ENCODE assay signal across 21 mouse cellular contexts in the genomic region with DNA sequence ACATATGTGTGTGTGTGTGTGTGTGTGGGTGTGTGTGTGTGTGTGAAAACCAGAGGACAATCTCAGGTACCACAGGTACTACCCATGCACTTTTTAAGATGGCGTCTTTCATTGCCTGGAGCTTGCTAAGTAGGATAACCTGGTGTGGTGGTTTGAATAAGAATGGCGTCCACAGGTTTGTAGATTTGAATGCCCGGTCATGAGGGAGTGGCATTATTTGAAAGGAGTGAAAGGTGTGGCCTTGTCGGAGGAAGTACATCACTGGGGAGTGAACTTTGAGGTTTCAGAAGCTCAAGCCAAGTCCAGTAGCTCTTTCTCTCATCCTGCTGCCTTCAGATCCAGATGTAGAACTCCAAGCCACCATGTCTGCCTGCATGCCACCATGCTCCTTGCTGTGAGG. TPM values are rescaled to one million over a fixed set of nuclear protein-coding genes. Genes with fewer than 3 reads are reported as not detected.
DNase-seq lines count a peak whose midpoint lies in the region; ATAC-seq lines count a peak whose summit lies in the region.
"Had no signal": no experiment of that assay in that cellular context is flagged by ENCODE, and none has a peak within 500 bp of the region (broad histone marks: within the 10 kb centered on the region; RNA-seq: fewer than 3 reads in every experiment).

No protein-coding gene starts in this region.

- H3K9ac ChIP-seq in midbrain, embryonic 15.5 days = no peak overlapping the region
- H3K9ac ChIP-seq: embryonic facial prominence, embryonic 12.5 days; forebrain, embryonic 13.5 days; forebrain, embryonic 15.5 days; forebrain, postnatal 0 days had no signal

- no peak overlapping the region for H3K4me2 ChIP-seq in midbrain, embryonic 15.5 days
- H3K4me2 ChIP-seq: embryonic facial prominence, embryonic 12.5 days; forebrain, embryonic 13.5 days; forebrain, embryonic 15.5 days had no signal

- H3K4me1 ChIP-seq in midbrain, embryonic 15.5 days = no peaks in the 10 kb centered on the region
- H3K4me1 ChIP-seq: embryonic facial prominence, embryonic 10.5 days; embryonic facial prominence, embryonic 12.5 days; forebrain, embryonic 13.5 days; forebrain, embryonic 15.5 days had no signal

- WGBS in midbrain, embryonic 15.5 days = 91% methylated on average over 4 of the region's 4 CpGs

- DNase-seq in heart, adult 11 months = peak; percentile 46
- DNase-seq in heart, adult 9 months (ENCODE audit: low spot score in 2 of 2) = no peak
- DNase-seq in ES-CJ7 (ENCODE audit: low read depth, low spot score) = peak; percentile 70
- peak; percentile 53 for DNase-seq in ZHBTc4 (ENCODE audit: low read depth, low spot score)
- DNase-seq: adrenal gland, adult 2 months; adrenal gland, postnatal 14 days; adrenal gland, postnatal 36 days; B cell, adult 2 months; cerebellum, adult 11-12 months; cerebellum, adult 2 months; cerebellum, adult 9-10 months; cerebellum, postnatal 10 days; cerebellum, postnatal 25 days; forebrain, postnatal 0 days had no signal

- no peaks in the 10 kb centered on the region for H3K36me3 ChIP-seq in midbrain, embryonic 15.5 days (replicated peaks)
- H3K36me3 ChIP-seq: embryonic facial prominence, embryonic 10.5 days; embryonic facial prominence, embryonic 12.5 days; forebrain, embryonic 15.5 days had no signal

- H3K27me3 ChIP-seq in midbrain, embryonic 15.5 days (replicated peaks) = no peaks in the 10 kb centered on the region
- H3K27me3 ChIP-seq: CH12.LX; embryonic facial prominence, embryonic 12.5 days; forebrain, embryonic 13.5 days; forebrain, embryonic 15.5 days had no signal

- H3K4me3 ChIP-seq in midbrain, embryonic 15.5 days = no peak overlapping the region
- H3K4me3 ChIP-seq: embryonic facial prominence, embryonic 10.5 days; embryonic facial prominence, embryonic 12.5 days; forebrain, embryonic 13.5 days; forebrain, embryonic 15.5 days had no signal

- no peak overlapping the region for H3K27ac ChIP-seq in midbrain, embryonic 15.5 days
- H3K27ac ChIP-seq: embryonic facial prominence, embryonic 10.5 days; embryonic facial prominence, embryonic 12.5 days; forebrain, embryonic 13.5 days; forebrain, embryonic 15.5 days had no signal

- no peak for ATAC-seq in midbrain, embryonic 15.5 days (replicated peaks)
- ATAC-seq: CD4-positive, CD25-positive, alpha-beta regulatory T cell, adult 4 months; forebrain, embryonic 13.5 days; forebrain, embryonic 15.5 days; forebrain, postnatal 0 days had no signal

- H3K9me3 ChIP-seq in midbrain, embryonic 15.5 days = no peaks in the 10 kb centered on the region
- H3K9me3 ChIP-seq: embryonic facial prominence, embryonic 10.5 days; embryonic facial prominence, embryonic 12.5 days; forebrain, embryonic 13.5 days; forebrain, embryonic 15.5 days had no signal

RNA-seq across cellular contexts. Expression of a gene that starts 55.9 kb away (rescaled TPM):
- 0.96 and 5.1 TPM in 2 replicates for polyA plus RNA-seq in midbrain, embryonic 15.5 days (2015; fragmentation: Nextera tagmentation; extraction: Ambion mirVana)

Comparison
In these comparisons a context has a peak if more than half of its experiments do, and no peak if none do; other contexts are left out.
1. DNase-seq: peak in heart, adult 11 months (single experiment), ES-CJ7 (single experiment) and ZHBTc4 (single experiment); none in heart, adult 9 months (0 of 2).